Mouse (Mus musculus) kidney, adult 2 months (tissue): ENCODE results near the gene Trip6.

Experiments used
- CTCF ChIP-seq: fragments of 200-500 bp; conservative IDR thresholded peaks from 2 replicates; pipeline ENCODE4 v1.5.1; 2011; ENCODE audit warnings: low read depth, mild to moderate bottlenecking, control low read depth, low read length, moderate library complexity, mixed read lengths; ENCODE audit not compliant: insufficient read depth, insufficient read length
- POLR2A ChIP-seq: fragments of 200-500 bp; IDR thresholded peaks from one replicate; pipeline ENCODE4 v1.6.1; 2011; ENCODE audit warnings: low read depth, low read length, control low read depth

- TF ChIP-seq CTCF (no peak), POLR2A (peak; percentile 75)
These were observed 6.9 kb downstream of the Trip6 start, which contains the start of gene Srrt for GRCm38 (mm10) chr5:137307071-137307912.
